Mouse (Mus musculus) mature B cell (primary cell): Measurements from ENCODE around the gene D8Ertd738e.
"Not testable (repeated sequence)": the region's sequence is repeated elsewhere in the genome, so short reads cannot be mapped to it uniquely, and the experiment has no call there.

Experiments
- in situ Hi-C: fragments of 300-500 bp; cut with MboI; formaldehyde crosslinking; loops from 2 replicates; pipeline ENCODE4 v1.14.3; 2019

D8Ertd738e gene

GRCm38 (mm10) chr8:84249257-84250170, at the start of gene D8Ertd738e:
Gene D8Ertd738e (minus strand): TSS chr8:84249719.
- in situ Hi-C loops, result no loop called here

GRCm38 (mm10) chr8:84297029-84297785, 47.7 kb upstream of the D8Ertd738e start:
- in situ Hi-C loops, result no loop called here

GRCm38 (mm10) chr8:84291688-84292087, 42.2 kb upstream of the D8Ertd738e start:
- in situ Hi-C loops, result no loop called here

GRCm38 (mm10) chr8:84291086-84291485, 41.6 kb upstream of the D8Ertd738e start:
- in situ Hi-C loops, result no loop called here

- in situ Hi-C loops, result no loop called here
These were observed 39.4 kb upstream of the D8Ertd738e start for GRCm38 (mm10) chr8:84288892-84289291.

DNA sequence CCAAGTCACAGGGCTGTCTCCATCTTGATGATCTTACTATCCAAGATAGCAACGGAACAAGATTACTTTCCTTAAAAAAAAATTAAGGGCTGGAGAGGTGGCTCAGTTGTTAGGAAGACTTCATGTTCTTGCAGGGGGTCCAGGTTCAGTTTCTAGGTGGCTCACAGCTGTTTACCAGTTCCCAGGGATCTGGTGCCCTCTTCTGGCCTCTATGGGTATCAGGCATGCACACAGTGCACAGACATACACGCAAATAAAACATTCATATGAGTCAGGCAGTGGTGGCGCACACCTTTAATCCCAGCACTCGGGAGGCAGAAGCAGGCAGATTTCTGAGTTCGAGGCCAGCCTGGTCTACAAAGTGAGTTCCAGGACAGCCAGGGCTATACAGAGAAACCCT, 36.1 kb upstream of the D8Ertd738e start:
- in situ Hi-C loops, result not testable (repeated sequence)

GRCm38 (mm10) chr8:84284608-84285063, 35.1 kb upstream of the D8Ertd738e start:
- in situ Hi-C loops, result no loop called here

DNA sequence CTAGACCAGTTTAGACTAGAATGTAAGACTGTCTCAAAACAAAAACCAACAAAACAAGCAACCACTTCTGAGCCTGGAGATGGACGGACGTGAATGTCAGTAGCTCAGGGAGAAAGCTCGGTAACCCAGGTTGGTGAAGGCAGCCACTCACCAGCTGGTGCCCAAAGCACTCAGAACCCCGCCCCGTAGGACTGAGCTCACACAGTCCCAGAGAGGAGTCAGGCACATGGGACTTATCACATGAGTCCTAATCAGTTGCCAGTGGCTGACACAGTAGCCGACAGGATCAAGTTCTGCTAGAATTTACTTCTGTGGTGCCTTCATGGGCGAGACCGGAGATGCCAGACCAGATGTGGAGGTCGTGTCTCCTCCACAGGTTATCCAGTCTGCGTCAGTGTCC, 31.3 kb upstream of the D8Ertd738e start:
- in situ Hi-C loops, result no loop called here

DNA sequence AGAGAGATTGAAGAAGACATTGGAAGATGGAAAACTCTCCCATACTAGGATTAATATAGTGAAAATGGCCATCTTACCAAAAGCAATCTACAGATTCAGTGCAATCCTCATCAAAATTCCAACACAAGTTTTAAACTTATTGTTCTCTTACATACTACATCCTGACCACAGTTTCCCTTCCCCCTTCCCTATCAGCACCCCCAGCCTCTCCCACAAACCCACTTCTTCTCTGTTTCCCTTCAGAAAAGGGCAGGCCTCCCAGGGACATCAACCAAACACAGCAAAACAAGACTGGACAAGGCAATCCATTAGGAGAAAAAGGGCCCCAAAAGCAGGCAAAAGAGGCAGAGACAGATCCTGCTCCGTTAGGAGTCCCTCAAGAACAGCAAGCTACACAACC, 26.9 kb upstream of the D8Ertd738e start:
- in situ Hi-C loops, result no loop called here

DNA sequence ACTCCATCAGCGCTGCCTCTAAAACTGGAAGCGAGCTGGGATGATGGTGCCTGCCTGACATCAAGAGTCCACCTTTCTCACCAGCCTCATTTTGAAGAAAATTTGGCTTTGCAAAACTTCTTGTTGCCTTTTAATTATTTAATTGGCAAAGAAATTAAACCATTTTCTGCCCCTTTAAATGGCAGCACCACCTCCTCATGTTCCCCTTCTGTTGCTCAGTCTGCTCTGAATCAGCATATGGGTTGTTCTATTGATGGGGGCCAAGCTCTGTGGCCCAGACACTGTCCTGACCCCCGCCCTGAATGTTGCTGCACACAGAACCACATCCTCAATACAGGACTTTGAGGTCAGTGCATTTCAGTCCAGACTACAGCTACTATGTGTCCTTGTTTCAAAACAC, 24.4 kb upstream of the D8Ertd738e start:
- in situ Hi-C loops, result no loop called here

GRCm38 (mm10) chr8:84272302-84272701, 22.8 kb upstream of the D8Ertd738e start:
- in situ Hi-C loops, result no loop called here

DNA sequence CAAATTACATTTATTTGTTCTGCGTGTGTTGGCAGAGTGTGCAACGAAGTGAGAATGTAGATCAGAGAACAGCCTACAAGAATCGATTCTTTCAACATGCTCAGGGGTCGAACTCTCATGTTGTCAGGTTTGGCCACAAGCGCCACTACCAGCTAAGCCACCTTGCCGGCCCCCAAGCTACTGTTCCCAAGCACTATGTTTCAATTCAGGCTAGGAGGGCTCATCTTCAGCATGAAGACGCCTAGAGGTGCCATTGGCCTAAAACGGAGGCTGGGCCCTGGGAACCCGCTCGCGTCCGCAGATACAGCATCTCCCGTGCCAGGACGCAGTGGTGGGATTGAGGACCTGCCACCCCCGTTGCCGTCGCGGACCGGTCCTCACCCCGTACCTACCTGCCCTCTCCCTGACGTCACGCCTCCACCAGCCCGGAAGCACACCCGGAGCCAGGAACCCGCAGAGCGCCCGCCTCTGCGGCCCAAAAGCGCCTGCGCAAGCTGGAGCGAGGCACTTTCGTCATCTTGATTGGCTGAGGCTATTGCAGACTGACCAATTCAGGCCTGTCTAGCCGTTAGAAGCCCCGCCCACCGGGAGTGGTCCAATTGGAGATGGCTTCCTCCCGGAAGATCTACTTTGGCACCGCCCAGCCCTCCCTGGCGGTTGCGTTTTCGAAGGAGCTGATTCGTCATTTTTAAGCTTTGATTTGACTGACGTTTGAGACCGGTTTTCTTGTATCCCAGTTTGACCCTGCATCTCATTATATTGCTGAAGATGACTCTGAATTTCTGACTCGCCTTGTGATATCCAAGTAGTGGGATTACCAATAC, 20.6 kb upstream of the D8Ertd738e start, which contains the start of gene Ccdc130:
TSS of gene Ccdc130 (minus strand) at position 431 of the 824 bp plus-strand sequence.
- in situ Hi-C loops, result no loop called here

DNA sequence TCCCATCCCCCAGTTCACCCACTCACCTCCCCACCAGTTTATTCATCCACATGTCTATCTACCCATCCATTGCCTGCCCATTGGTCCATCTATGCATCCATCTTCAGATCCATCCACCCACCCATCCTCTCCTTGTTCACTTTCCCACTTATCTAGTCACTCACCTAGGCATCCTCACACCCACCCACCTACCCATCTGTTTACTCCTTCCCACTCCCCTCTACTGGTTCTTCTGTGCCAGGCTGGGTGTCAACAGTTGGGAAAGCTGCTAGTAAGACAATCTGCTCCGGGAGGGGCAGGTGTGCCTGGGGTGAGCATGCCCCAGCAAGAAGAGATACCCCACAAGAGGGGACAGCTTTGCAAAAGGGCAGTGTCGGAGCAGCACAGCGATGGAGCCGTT, 11.6 kb upstream of the D8Ertd738e start:
- in situ Hi-C loops, result no loop called here

GRCm38 (mm10) chr8:84256822-84257610, 7.5 kb upstream of the D8Ertd738e start, which contains the start of gene Mri1:
Gene Mri1 (minus strand): TSS chr8:84257326.
- in situ Hi-C loops, result no loop called here

DNA sequence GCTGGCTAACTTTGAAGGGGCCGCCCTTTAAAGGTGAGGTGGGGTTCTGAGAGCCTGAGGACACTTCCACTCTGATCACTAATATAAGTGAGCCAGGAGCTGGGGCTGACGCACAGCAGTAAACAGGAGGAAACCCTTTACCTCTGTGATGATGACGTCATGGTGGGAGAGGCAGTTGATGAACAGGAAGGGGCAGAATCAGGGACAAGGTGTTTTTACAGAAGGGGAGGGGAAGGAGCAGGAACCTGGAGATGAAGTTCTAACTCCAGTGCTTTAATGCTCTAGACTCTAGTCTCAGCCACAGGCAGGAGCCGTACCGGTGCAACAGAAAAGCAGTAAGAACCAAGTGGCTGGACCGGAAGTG, 6.9 kb upstream of the D8Ertd738e start:
- in situ Hi-C loops, result no loop called here

GRCm38 (mm10) chr8:84255858-84256257, 6.3 kb upstream of the D8Ertd738e start:
- in situ Hi-C loops, result no loop called here

DNA sequence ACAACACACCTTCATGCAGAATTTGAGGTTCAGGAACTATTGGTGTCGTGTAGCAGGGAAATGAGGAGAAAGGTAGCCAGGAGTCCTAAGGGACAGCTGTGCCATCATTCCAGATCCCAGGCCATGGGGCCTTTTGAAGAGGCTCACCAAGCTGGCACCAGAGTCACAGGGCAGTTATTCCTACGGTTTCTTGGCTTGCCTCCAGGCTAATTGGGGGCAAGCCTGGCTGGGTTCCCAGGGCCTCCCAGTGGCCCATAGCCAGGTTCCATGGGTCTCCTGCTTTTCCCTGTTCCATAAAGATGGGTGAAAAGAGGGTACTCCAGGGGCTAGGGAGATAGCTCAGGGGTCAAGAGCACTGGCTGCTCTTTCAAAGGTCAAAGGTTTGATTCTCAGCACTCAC, 7.7 kb downstream of the D8Ertd738e start:
- in situ Hi-C loops, result no loop called here

DNA sequence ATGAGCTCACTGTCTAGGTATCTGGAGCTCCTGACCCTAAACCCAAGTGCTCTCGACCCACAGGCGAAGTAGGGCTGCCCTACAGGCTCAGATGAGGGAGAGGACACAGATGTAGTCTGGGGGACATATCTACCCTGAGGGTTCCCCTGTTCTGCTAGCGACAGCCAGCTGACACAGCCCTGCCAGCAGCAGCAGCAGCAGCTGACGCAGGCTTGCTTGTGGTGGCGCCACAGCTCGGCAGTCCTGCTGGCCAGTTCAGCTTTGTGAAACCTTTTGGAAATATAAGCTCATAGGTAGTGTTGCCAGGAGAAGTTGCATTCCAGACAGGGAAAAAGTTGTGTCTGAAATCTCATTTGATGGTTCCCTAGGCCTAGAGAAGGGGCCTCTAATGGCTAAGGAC, 8.4 kb downstream of the D8Ertd738e start:
- in situ Hi-C loops, result no loop called here

DNA sequence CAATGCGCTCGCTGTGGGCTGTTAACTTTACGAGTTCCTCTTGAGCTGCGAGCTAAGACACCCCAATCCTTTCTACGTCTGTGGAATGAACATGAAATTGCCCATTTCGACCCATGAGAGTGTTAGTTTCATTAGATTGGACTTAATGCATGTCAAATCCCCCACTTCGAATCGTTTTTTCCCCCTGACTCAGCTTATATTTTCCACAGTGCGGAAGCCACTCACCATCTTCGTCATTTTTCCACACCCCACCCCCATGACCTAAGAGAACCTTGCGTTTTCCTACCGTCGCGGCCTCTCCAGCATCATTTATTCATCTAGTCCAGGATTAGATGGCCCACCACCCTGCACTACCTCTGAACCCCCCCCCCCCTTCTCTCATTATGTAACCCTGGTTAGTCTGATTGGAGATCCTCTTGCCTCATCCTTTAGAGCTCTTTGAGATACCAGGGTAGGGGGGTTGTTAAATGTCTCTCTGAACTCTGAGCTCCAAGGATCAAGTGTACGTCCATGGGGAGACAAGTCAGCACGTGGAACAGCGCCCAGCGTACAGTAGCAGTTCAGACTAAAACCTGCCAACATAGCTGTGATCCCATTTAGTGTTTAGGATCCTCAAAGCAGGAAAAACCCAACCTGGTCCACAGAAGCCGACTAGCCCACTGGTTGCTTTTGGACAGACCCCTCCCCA, 11.8 kb downstream of the D8Ertd738e start:
- in situ Hi-C loops, result no loop called here

GRCm38 (mm10) chr8:84236998-84237473, 12.5 kb downstream of the D8Ertd738e start, which contains the start of gene Zswim4:
Gene Zswim4 (minus strand): TSS chr8:84237055.
- in situ Hi-C loops, result no loop called here
